Mouse (Mus musculus): ENCODE results near the gene Map7. TPM values are rescaled to one million over a fixed set of nuclear protein-coding genes. Genes with fewer than 3 reads are reported as not detected.
A peak's percentile ranks its signal among the peaks of the same experiment; 100 is the strongest.

Map7 gene
- polyA plus RNA-seq, 1 experiment from 2014 or later = 12.3 TPM

DNA sequence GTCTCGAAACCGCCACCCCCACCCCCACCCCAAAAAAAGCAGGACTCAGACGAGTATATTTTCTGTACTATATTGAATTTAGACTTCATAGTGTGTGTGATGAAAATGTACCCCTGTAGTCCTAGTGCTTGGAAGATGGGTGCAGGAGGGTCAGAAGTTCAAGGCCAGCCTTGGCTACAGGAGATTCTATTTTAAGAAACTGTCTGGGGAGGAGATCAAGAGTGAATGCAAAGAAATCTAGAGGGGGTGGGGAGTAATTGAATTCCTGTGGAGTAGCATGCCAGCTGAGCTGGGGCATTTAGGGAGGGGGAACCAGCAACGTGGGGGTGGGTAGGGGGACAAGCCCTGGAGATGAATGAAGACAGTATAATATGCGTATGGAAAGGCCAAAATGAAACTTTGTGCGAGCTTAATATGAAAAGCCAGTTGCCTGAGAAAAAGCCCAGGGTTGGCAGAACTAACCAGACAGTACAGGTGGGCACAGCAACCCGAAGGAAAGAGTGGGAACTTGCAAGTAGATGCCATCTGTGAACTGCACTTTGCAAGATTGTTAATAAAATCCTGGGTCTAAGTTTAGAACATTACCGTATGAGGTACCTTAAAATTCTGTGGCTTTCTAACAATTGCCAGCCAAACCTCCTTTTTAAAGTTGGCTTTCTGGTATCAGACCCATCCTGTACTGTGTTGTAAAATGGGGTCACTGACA, 8.9 kb downstream of the Map7 start:
- no peak overlapping the region for H3K27ac ChIP-seq

GRCm38 (mm10) chr10:20158756-20159155, 10.5 kb downstream of the Map7 start:
- Histone ChIP-seq H3K4me1 (no peaks in the 10 kb centered on the region), H3K9ac (no peak overlapping the region), H3K4me3 (no peak overlapping the region), H3K27ac (no peak overlapping the region), H3K27me3 (0 out of 2 replicates have a peak, but pooled peaks cover 3% of the 10 kb centered on the region), H3K4me2 (replicated peaks) (no peak overlapping the region), H3K9me3 (replicated peaks) (no peaks in the 10 kb centered on the region), H3K36me3 (no peaks in the 10 kb centered on the region)
- 58% methylated on average over 4 of the region's 4 CpGs for WGBS
- ATAC-seq (ENCODE audit: low FRiP score) = no peak

More for the DNA sequence above, 8.9 kb downstream of the Map7 start:
- WGBS = 85% methylated on average over 8 of the region's 8 CpGs
- no peak overlapping the region for H3K9ac ChIP-seq
- H3K4me1 ChIP-seq = no peaks in the 10 kb centered on the region
- H3K9me3 ChIP-seq (replicated peaks) = no peaks in the 10 kb centered on the region
- 0 out of 2 replicates have a peak, but pooled peaks cover 3% of the 10 kb centered on the region for H3K27me3 ChIP-seq
- no peak overlapping the region for H3K4me3 ChIP-seq
- no peak for ATAC-seq (ENCODE audit: low FRiP score)
- H3K36me3 ChIP-seq = no peaks in the 10 kb centered on the region
- no peak overlapping the region for H3K4me2 ChIP-seq (replicated peaks)

DNA sequence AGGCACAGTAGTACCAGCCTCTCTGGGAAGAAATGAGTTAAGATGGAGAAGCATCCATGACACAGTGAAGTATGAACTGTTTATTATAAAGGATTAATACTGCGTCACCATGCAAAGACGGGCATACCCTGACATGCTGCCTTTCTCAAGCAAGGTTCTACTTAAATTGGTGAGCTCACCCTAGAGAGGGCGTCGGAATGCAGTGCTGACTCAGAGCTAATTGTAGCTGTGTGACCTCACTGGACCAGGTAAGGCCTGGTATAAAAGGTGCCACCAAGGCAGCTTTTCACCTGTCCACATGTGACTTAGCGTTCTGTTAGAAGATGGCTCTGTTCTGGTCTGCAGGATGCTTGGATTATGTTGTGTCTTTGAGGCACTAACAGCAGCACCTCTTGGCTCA, 11.0 kb downstream of the Map7 start:
- 88% methylated on average over 5 of the region's 5 CpGs for WGBS
- ATAC-seq (ENCODE audit: low FRiP score) = no peak
- H3K4me3 ChIP-seq = no peak overlapping the region
- H3K27me3 ChIP-seq = 0 out of 2 replicates have a peak, but pooled peaks cover 3% of the 10 kb centered on the region
- H3K9me3 ChIP-seq (replicated peaks) = no peaks in the 10 kb centered on the region
- no peaks in the 10 kb centered on the region for H3K4me1 ChIP-seq
- H3K27ac ChIP-seq = no peak overlapping the region
- no peak overlapping the region for H3K9ac ChIP-seq
- no peaks in the 10 kb centered on the region for H3K36me3 ChIP-seq
- no peak overlapping the region for H3K4me2 ChIP-seq (replicated peaks)

- Histone ChIP-seq H3K27ac (no peak overlapping the region), H3K36me3 (no peaks in the 10 kb centered on the region), H3K4me1 (no peaks in the 10 kb centered on the region), H3K9me3 (replicated peaks) (0 out of 2 replicates have a peak, but pooled peaks cover 4% of the 10 kb centered on the region), H3K4me3 (no peak overlapping the region), H3K27me3 (no peaks in the 10 kb centered on the region), H3K9ac (no peak overlapping the region), H3K4me2 (replicated peaks) (no peak overlapping the region)
- ATAC-seq (ENCODE audit: low FRiP score) = no peak
- WGBS = 62% methylated on average over 8 of the region's 8 CpGs
These were observed 12.6 kb downstream of the Map7 start for GRCm38 (mm10) chr10:20160914-20161313.

- Histone ChIP-seq H3K4me1 (no peaks in the 10 kb centered on the region), H3K27ac (no peak overlapping the region), H3K9me3 (replicated peaks) (0 out of 2 replicates have a peak, but pooled peaks cover 4% of the 10 kb centered on the region), H3K9ac (no peak overlapping the region), H3K36me3 (no peaks in the 10 kb centered on the region), H3K27me3 (no peaks in the 10 kb centered on the region; the same call in none of the 2 replicates), H3K4me2 (replicated peaks) (no peak overlapping the region), H3K4me3 (no peak overlapping the region)
- ATAC-seq (ENCODE audit: low FRiP score) = no peak
- WGBS = 91% methylated on average over 5 of the region's 5 CpGs
These were observed 16.5 kb downstream of the Map7 start for GRCm38 (mm10) chr10:20164810-20165209.

GRCm38 (mm10) chr10:20166797-20167196, 18.5 kb downstream of the Map7 start:
- WGBS = 80% methylated on average over 11 of the region's 11 CpGs

GRCm38 (mm10) chr10:20167467-20167866, 19.2 kb downstream of the Map7 start:
- Histone ChIP-seq H3K36me3 (no peaks in the 10 kb centered on the region), H3K4me2 (replicated peaks) (no peak overlapping the region), H3K4me1 (peaks cover 21% of the 10 kb centered on the region), H3K9me3 (replicated peaks) (0 out of 2 replicates have a peak, but pooled peaks cover 4% of the 10 kb centered on the region), H3K27me3 (no peaks in the 10 kb centered on the region; the same call in none of the 2 replicates), H3K27ac (no peak overlapping the region), H3K9ac (no peak overlapping the region), H3K4me3 (no peak overlapping the region)
- WGBS = 93% methylated on average over 4 of the region's 4 CpGs
- no peak for ATAC-seq (ENCODE audit: low FRiP score)

More at GRCm38 (mm10) chr10:20166797-20167196, 18.5 kb downstream of the Map7 start:
- Histone ChIP-seq H3K27me3 (no peaks in the 10 kb centered on the region; the same call in none of the 2 replicates), H3K4me1 (peaks cover 20% of the 10 kb centered on the region), H3K4me2 (replicated peaks) (no peak overlapping the region), H3K9ac (no peak overlapping the region), H3K36me3 (no peaks in the 10 kb centered on the region), H3K27ac (no peak overlapping the region), H3K9me3 (replicated peaks) (0 out of 2 replicates have a peak, but pooled peaks cover 4% of the 10 kb centered on the region), H3K4me3 (no peak overlapping the region)
- no peak for ATAC-seq (ENCODE audit: low FRiP score)

GRCm38 (mm10) chr10:20169182-20169674, 21.0 kb downstream of the Map7 start:
- H3K36me3 ChIP-seq = no peaks in the 10 kb centered on the region
- H3K4me2 ChIP-seq (replicated peaks) = no peak overlapping the region
- H3K27me3 ChIP-seq = no peaks in the 10 kb centered on the region; the same call in none of the 2 replicates
- 85% methylated on average over 3 of the region's 3 CpGs for WGBS
- no peak for ATAC-seq (ENCODE audit: low FRiP score)
- no peak overlapping the region for H3K27ac ChIP-seq
- no peak overlapping the region for H3K9ac ChIP-seq
- 0 out of 2 replicates have a peak, but pooled peaks cover 4% of the 10 kb centered on the region for H3K9me3 ChIP-seq (replicated peaks)
- peaks cover 21% of the 10 kb centered on the region for H3K4me1 ChIP-seq
- no peak overlapping the region for H3K4me3 ChIP-seq

DNA sequence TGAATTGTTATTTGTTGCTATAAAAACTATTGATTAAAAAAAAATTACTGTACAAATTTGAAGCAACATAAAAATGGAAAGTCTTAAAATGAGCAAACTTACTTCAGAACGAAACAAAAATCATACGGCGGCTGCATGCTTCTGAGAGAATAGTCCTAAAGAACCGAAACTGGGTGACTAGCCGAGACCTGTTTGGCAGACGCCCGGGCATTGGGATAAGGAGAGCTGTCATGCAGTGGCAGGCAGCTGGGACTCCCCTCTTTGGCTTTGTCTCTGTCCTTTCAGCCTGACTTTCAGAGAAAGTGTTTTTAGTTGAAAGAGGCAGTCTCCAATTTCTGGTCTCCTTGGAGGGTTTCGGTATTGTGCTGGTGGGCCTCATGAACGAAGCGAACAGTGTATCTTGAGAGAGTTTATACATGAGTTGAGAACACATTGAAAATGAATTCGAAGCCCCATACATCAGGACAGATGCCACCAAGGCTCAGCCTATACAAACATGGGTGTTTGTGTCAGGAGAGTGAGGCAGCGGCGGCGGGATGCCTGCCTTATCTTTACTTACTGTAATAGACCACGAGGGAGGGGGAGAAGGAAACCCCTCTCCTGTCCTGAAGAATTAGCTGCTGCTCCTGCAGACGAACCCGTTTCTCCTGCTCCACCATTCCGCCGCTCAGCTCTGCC, 21.8 kb downstream of the Map7 start:
- ATAC-seq (ENCODE audit: low FRiP score) = peak; percentile 39; the same call in 1 of the 2 replicates
- 19% methylated on average over 19 of the region's 19 CpGs for WGBS
- H3K4me2 ChIP-seq (replicated peaks) = peak overlapping the region; percentile 64
- peak overlapping the region; percentile 40; the same call in 1 of the 2 replicates for H3K9ac ChIP-seq
- H3K9me3 ChIP-seq (replicated peaks) = 0 out of 2 replicates have a peak, but pooled peaks cover 3% of the 10 kb centered on the region
- H3K4me1 ChIP-seq = peaks cover 21% of the 10 kb centered on the region
- H3K4me3 ChIP-seq = peak overlapping the region; percentile 27
- no peaks in the 10 kb centered on the region for H3K36me3 ChIP-seq
- H3K27ac ChIP-seq = peak overlapping the region; percentile 55; the same call in 1 of the 2 replicates
- no peaks in the 10 kb centered on the region; the same call in none of the 2 replicates for H3K27me3 ChIP-seq

DNA sequence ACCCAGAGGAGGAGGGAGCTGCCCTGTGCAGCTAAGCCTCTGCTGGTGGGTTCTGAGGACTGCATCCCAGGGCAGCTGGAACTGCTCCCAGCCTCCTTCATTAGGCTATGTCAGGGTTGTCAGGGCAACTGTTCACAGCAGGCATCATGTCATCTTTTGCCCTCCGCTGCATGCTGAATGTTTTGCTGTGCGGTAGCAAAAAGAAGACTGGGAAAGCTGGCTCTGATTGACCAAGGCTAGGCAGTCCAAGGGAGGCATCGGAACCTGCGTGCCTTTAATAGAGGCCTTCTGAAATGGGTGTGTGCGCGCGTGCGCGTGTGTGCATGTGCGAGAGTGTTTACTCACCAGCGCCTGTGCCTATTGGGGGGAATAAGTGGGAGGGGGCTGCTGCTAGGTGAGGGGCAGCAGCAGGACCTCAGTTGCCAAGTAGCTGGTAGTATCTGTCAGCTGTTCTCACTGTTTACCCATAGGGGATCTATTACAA, 22.4 kb downstream of the Map7 start:
- H3K27ac ChIP-seq = peak overlapping the region; percentile 55
- H3K4me2 ChIP-seq (replicated peaks) = peak overlapping the region; percentile 64

GRCm38 (mm10) chr10:20171209-20171608, 22.9 kb downstream of the Map7 start:
- H3K4me2 ChIP-seq (replicated peaks) = peak overlapping the region; percentile 64
- peak overlapping the region; percentile 27 for H3K4me3 ChIP-seq

More for the DNA sequence above, 22.4 kb downstream of the Map7 start:
- peak overlapping the region; percentile 40; the same call in 1 of the 2 replicates for H3K9ac ChIP-seq
- H3K27me3 ChIP-seq = no peaks in the 10 kb centered on the region; the same call in none of the 2 replicates
- 21% methylated on average over 11 of the region's 11 CpGs for WGBS
- peak; percentile 98 for ATAC-seq (ENCODE audit: low FRiP score)
- peak overlapping the region; percentile 27 for H3K4me3 ChIP-seq
- H3K36me3 ChIP-seq = no peaks in the 10 kb centered on the region
- H3K4me1 ChIP-seq = peaks cover 21% of the 10 kb centered on the region
- no peaks in the 10 kb centered on the region for H3K9me3 ChIP-seq (replicated peaks)

GRCm38 (mm10) chr10:20171756-20172155, 23.5 kb downstream of the Map7 start:
- Histone ChIP-seq H3K27me3 (no peaks in the 10 kb centered on the region; the same call in none of the 2 replicates), H3K9ac (no peak overlapping the region), H3K4me2 (replicated peaks) (peak overlapping the region; percentile 64; the same call in 1 of the 2 replicates), H3K27ac (no peak overlapping the region), H3K9me3 (replicated peaks) (no peaks in the 10 kb centered on the region), H3K4me1 (peaks cover 21% of the 10 kb centered on the region), H3K36me3 (no peaks in the 10 kb centered on the region), H3K4me3 (no peak overlapping the region)
- WGBS = 51% methylated on average over 4 of the region's 4 CpGs
- ATAC-seq (ENCODE audit: low FRiP score) = no peak

More at GRCm38 (mm10) chr10:20171209-20171608, 22.9 kb downstream of the Map7 start:
- peaks cover 21% of the 10 kb centered on the region for H3K4me1 ChIP-seq
- 58% methylated on average over 12 of the region's 12 CpGs for WGBS
- H3K27ac ChIP-seq = 0 out of 2 replicates have a peak overlapping the region, but pooled peaks have one; percentile 55
- H3K9me3 ChIP-seq (replicated peaks) = no peaks in the 10 kb centered on the region
- ATAC-seq (ENCODE audit: low FRiP score) = peak; percentile 18; the same call in 1 of the 2 replicates
- no peaks in the 10 kb centered on the region; the same call in none of the 2 replicates for H3K27me3 ChIP-seq
- H3K9ac ChIP-seq = no peak overlapping the region
- no peaks in the 10 kb centered on the region for H3K36me3 ChIP-seq

Measured in hindbrain, embryonic 12.5 days (tissue).